Mouse (Mus musculus) lung, embryonic 14.5 days (tissue): ENCODE results near the gene Cep126. TPM values are rescaled to one million over a fixed set of nuclear protein-coding genes. Genes with fewer than 3 reads are reported as not detected.

Experiments used
- ATAC-seq: fragments of 200-750 bp; cut with Nextera tagmentation; 2 replicates; pipeline ENCODE4 v1.8.0; 2017; ENCODE audit warnings: mild to moderate bottlenecking, moderate TSS enrichment, moderate library complexity; ENCODE audit not compliant: insufficient read depth
- DNase-seq: peaks from one replicate; pipeline ENCODE4 v3.0.0-alpha.2; 2015
- H3K27ac ChIP-seq: fragments of 300-500 bp; sonication (generic); 2 replicates; pipeline ENCODE4 v1.5.1; 2014; ENCODE audit warnings: low read depth, mild to moderate bottlenecking, moderate library complexity
- H3K27me3 ChIP-seq: fragments of 300-500 bp; sonication (generic); 2 replicates; pipeline ENCODE4 v1.6.1; 2014; ENCODE audit warnings: low read length, control low read depth; ENCODE audit not compliant: insufficient read depth
- H3K36me3 ChIP-seq: fragments of 300-500 bp; sonication (generic); 2 replicates; pipeline ENCODE4 v1.6.1; 2014; ENCODE audit warnings: control low read depth; ENCODE audit not compliant: insufficient read depth
- H3K4me1 ChIP-seq: fragments of 300-500 bp; sonication (generic); 2 replicates; pipeline ENCODE4 v1.6.1; 2014; ENCODE audit warnings: antibody characterized with exemption, control low read depth; ENCODE audit not compliant: insufficient read depth
- H3K4me2 ChIP-seq: fragments of 300-500 bp; sonication (generic); 2 replicates; pipeline ENCODE4 v1.6.1; 2014; ENCODE audit warnings: mild to moderate bottlenecking
- H3K4me3 ChIP-seq: fragments of 300-500 bp; sonication (generic); 2 replicates; pipeline ENCODE4 v1.5.1; 2014; ENCODE audit warnings: low read depth, low read length
- H3K9ac ChIP-seq: fragments of 300-500 bp; sonication (generic); 2 replicates; pipeline ENCODE4 v1.6.1; 2014
- H3K9me3 ChIP-seq: fragments of 300-500 bp; sonication (generic); 2 replicates; pipeline ENCODE4 v1.6.1; 2016; ENCODE audit warnings: low read depth, low read length, control low read depth
- CTCF ChIP-seq: IDR thresholded peaks from 2 replicates; pipeline ENCODE4 v1.5.1; 2016; ENCODE audit warnings: antibody characterized with exemption, low read depth
- WGBS: fragments of 180-500 bp; shearing (Covaris S2); extraction: QIAGEN DNeasy Blood & Tissue Kit; methylation state at CpG from one replicate; pipeline ENCODE4 v1.1.7; 2014; 5-methylcytosine and 5-hydroxymethylcytosine counted together
- polyA plus RNA-seq: library from polyadenylated mRNA; unstranded; fragments of >200 nt; fragmentation: Nextera tagmentation; extraction: Ambion mirVana; gene quantifications from 2 replicates; pipeline ENCODE4 v1.2.1, GENCODE M21; 2014

Gene Cep126
- 3.8 and 4.5 TPM in 2 replicates for polyA plus RNA-seq

DNA sequence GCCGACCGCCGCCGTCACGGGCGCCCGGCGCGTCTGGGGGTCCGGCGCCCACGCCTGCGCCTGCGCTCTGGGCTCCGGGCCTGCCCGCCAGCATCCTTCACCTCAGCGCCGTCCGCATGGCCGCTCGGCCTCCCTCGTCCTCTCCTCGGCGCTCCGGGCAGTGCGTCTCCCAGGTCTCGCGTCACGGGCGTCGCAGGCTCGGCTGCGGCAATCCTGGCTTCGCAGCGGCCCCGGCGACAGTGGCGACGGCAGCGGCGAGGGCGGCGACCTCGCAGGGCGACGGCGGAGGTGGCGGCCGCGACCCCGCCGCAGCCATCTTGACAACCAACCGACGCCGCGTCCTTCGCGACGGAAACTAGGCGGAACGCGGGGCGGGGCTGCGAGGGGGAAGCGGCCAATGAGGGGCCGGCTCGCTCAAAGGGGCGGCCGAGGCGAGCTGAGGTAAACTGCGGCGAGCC is at the start of gene Cep126:
Gene Cep126 (minus strand): TSS at position 178 of the 458 bp plus-strand sequence.
- ATAC-seq (peak; percentile 97), DNase-seq (peak; percentile 93)
- peak within 1 kb of the TSS; percentile 55 for H3K9ac ChIP-seq
- no peaks in the 10 kb centered on the region for H3K27me3 ChIP-seq
- TF ChIP-seq CTCF = no peak
- peak within 1 kb of the TSS; percentile 72 for H3K4me3 ChIP-seq
- under 1% methylated on average over 72 of the region's 72 CpGs for WGBS
- no peaks in the 10 kb centered on the region for H3K36me3 ChIP-seq
- peak within 1 kb of the TSS; percentile 71 for H3K4me2 ChIP-seq
- no peak within 1 kb of the TSS for H3K27ac ChIP-seq
- no peaks in the 10 kb centered on the region for H3K9me3 ChIP-seq
- H3K4me1 ChIP-seq = no peaks in the 10 kb centered on the region

DNA sequence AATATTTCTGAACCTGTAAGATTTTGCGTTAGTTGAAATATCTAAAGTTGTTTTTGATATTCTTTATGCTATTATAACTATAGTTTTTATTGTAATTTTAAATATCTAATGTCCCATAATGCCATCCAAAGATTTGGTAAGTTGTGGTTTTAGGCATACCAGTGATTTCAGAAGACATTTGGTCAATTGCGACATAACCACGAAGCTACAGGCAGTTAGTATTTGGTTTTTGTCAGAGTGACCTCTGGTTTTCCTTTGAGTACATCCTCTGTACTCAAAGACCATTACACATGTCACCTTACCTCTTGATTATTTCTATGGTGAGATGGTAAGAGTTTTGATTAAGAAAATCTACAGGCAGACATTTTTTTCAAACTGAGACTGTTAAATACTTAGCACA is 45.5 kb upstream of the Cep126 start:
- Histone ChIP-seq H3K4me3 (no peak overlapping the region), H3K4me1 (no peaks in the 10 kb centered on the region), H3K9ac (no peak overlapping the region), H3K9me3 (no peaks in the 10 kb centered on the region), H3K27me3 (no peaks in the 10 kb centered on the region), H3K36me3 (no peaks in the 10 kb centered on the region), H3K4me2 (no peak overlapping the region), H3K27ac (no peak overlapping the region)
- 78% methylated on average over 3 of the region's 3 CpGs for WGBS
- no peak for DNase-seq
- ATAC-seq = no peak
- no peak for TF ChIP-seq CTCF

- H3K36me3 ChIP-seq = no peaks in the 10 kb centered on the region
- H3K9ac ChIP-seq = no peak overlapping the region
- H3K27me3 ChIP-seq = no peaks in the 10 kb centered on the region
- H3K4me2 ChIP-seq = no peak overlapping the region
- ATAC-seq (no peak), DNase-seq (no peak)
- WGBS = 67% methylated on average over 3 of the region's 3 CpGs
- no peaks in the 10 kb centered on the region for H3K9me3 ChIP-seq
- no peak overlapping the region for H3K27ac ChIP-seq
- TF ChIP-seq CTCF = no peak
- H3K4me3 ChIP-seq = no peak overlapping the region
- H3K4me1 ChIP-seq = no peaks in the 10 kb centered on the region
Measured at GRCm38 (mm10) chr9:8177099-8177498, 43.0 kb upstream of the Cep126 start.

DNA sequence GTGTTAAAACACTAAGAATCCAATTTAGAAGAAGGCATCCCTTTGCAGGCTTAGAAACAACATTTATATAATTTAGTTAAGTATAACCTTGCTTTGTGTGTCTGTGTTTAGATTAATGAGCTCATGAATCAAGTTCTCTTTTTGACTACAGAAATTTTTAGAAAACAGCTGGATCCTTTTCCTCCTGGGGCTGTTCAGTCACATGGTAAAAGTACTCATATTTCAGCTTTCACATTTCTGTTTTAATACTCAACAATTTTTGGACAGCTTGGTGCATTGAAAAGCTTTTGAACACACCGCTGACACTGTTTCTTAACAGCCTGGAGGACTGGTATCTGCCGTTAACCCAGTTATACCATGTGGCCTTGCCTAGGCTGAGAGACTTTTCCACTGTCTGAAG is 22.9 kb upstream of the Cep126 start:
- H3K36me3 ChIP-seq = no peaks in the 10 kb centered on the region
- H3K4me3 ChIP-seq = no peak overlapping the region
- H3K9me3 ChIP-seq = no peaks in the 10 kb centered on the region
- H3K4me1 ChIP-seq = no peaks in the 10 kb centered on the region
- H3K27ac ChIP-seq = no peak overlapping the region
- H3K27me3 ChIP-seq = no peaks in the 10 kb centered on the region
- 48% methylated on average over 2 of the region's 2 CpGs for WGBS
- no peak overlapping the region for H3K9ac ChIP-seq
- H3K4me2 ChIP-seq = no peak overlapping the region
- ATAC-seq (no peak), DNase-seq (no peak)
- TF ChIP-seq CTCF = no peak

GRCm38 (mm10) chr9:8139501-8139900 is 5.4 kb upstream of the Cep126 start:
- no peaks in the 10 kb centered on the region for H3K36me3 ChIP-seq
- DNase-seq (no peak), ATAC-seq (no peak)
- no peaks in the 10 kb centered on the region for H3K4me1 ChIP-seq
- H3K4me3 ChIP-seq = no peak overlapping the region
- no peaks in the 10 kb centered on the region for H3K9me3 ChIP-seq
- no peaks in the 10 kb centered on the region for H3K27me3 ChIP-seq
- no peak overlapping the region for H3K4me2 ChIP-seq
- no peak overlapping the region for H3K9ac ChIP-seq
- TF ChIP-seq CTCF = no peak
- WGBS = 60% methylated on average over 1 of the region's 1 CpGs
- no peak overlapping the region for H3K27ac ChIP-seq

DNA sequence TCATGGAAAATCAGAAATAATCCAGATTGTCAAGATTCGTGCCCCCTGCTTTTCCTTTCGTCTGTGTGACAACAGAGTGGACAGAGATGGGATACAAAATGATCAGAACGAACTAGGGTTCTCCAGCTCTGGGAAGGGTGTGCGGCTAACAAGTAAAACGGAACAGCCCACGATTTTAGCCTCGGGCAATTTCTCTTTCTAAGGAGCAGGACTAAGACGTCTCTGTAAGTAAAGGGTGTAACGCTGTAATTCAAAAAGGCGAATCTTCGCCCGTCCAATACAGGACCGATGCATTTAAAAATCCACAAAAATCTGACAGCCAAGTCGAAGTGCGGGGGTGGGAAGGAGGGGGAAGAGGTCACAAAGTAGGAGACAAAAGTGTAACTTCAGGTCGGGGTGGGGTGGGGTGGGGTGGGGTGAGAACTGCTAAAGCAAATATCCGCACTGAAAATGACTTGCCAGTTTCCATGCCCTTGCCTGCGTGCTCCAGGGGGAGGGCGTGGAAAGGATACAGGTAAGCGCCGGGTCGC is 443 bp downstream of the Cep126 start:
- no peak for TF ChIP-seq CTCF
- H3K27ac ChIP-seq = no peak overlapping the region

GRCm38 (mm10) chr9:8123495-8123894 is 10.6 kb downstream of the Cep126 start:
- no peak for DNase-seq
- Histone ChIP-seq H3K27ac (no peak overlapping the region), H3K9ac (no peak overlapping the region), H3K4me1 (no peaks in the 10 kb centered on the region), H3K9me3 (no peaks in the 10 kb centered on the region), H3K36me3 (0 out of 2 replicates have a peak, but pooled peaks cover 3% of the 10 kb centered on the region), H3K27me3 (no peaks in the 10 kb centered on the region), H3K4me3 (no peak overlapping the region), H3K4me2 (no peak overlapping the region)
- TF ChIP-seq CTCF = no peak
- 80% methylated on average over 8 of the region's 8 CpGs for WGBS
- no peak for ATAC-seq

More for the DNA sequence above, 443 bp downstream of the Cep126 start:
- WGBS = 2% methylated on average over 22 of the region's 22 CpGs
- no peaks in the 10 kb centered on the region for H3K4me1 ChIP-seq
- no peaks in the 10 kb centered on the region for H3K27me3 ChIP-seq
- H3K9ac ChIP-seq = peak overlapping the region; percentile 55
- no peaks in the 10 kb centered on the region for H3K9me3 ChIP-seq
- ATAC-seq (no peak), DNase-seq (peak; percentile 41)
- peak overlapping the region; percentile 72 for H3K4me3 ChIP-seq
- no peaks in the 10 kb centered on the region for H3K36me3 ChIP-seq
- peak overlapping the region; percentile 71 for H3K4me2 ChIP-seq
